ENCODE assay signal across 8 mouse cellular contexts in genomic region chr8:110764671-110765070, GRCm38 (mm10). TPM values are rescaled to one million over a fixed set of nuclear protein-coding genes. Genes with fewer than 3 reads are reported as not detected.
"Had no signal": no experiment of that assay in that cellular context is flagged by ENCODE, and none has a peak within 500 bp of the region (broad histone marks: within the 10 kb centered on the region; RNA-seq: fewer than 3 reads in every experiment).

No protein-coding gene starts in this region.

- DNase-seq: kidney, postnatal 25 days; left cerebral cortex, postnatal 4 days; lung, adult 18-20 months; right cerebral cortex, postnatal 14 days; thymus, adult 2 months; thymus, postnatal 36 days had no signal

RNA-seq across cellular contexts. Expression of gene Il34, which starts 41.1 kb away (rescaled TPM):
- total RNA-seq: megakaryocyte-erythroid progenitor cell, adult 5-6 weeks had no signal
- polyA plus RNA-seq: liver, embryonic 14.5 days had no signal
